14 mouse cellular contexts compared by ENCODE assay signal in genomic region chr10:84416752-84417151, GRCm38 (mm10). TPM values are rescaled to one million over a fixed set of nuclear protein-coding genes. Genes with fewer than 3 reads are reported as not detected.
A peak's percentile ranks its signal among the peaks of the same experiment; 100 is the strongest.
DNase-seq lines count a peak whose midpoint lies in the region; ATAC-seq and TF ChIP-seq lines count a peak whose summit lies in the region.
"Had no signal": no experiment of that assay in that cellular context is flagged by ENCODE, and none has a peak within 500 bp of the region (broad histone marks: within the 10 kb centered on the region; RNA-seq: fewer than 3 reads in every experiment).

No protein-coding gene starts in this region.

- peaks cover 50% of the 10 kb centered on the region for H3K4me1 ChIP-seq in forebrain, embryonic 15.5 days
- H3K4me1 ChIP-seq in forebrain, embryonic 12.5 days = peaks cover 32% of the 10 kb centered on the region
- H3K4me1 ChIP-seq in midbrain, embryonic 14.5 days (ENCODE audit: control insufficient read depth, insufficient read depth, low read length) = 0 out of 2 replicates have a peak, but pooled peaks cover 4% of the 10 kb centered on the region
- H3K4me1 ChIP-seq in midbrain, embryonic 15.5 days = peaks cover 10% of the 10 kb centered on the region
- H3K4me1 ChIP-seq in forebrain, embryonic 16.5 days (replicated peaks; ENCODE audit: control insufficient read depth, insufficient read depth, low read length) = peaks cover 52% of the 10 kb centered on the region
- peaks cover 3% of the 10 kb centered on the region; the same call in 1 of the 2 replicates for H3K4me1 ChIP-seq in stomach, postnatal 0 days (replicated peaks; ENCODE audit: control insufficient read depth, insufficient read depth)
- H3K4me1 ChIP-seq: liver, embryonic 12.5 days had no signal

- no peaks in the 10 kb centered on the region for H3K27me3 ChIP-seq in forebrain, embryonic 15.5 days
- no peaks in the 10 kb centered on the region for H3K27me3 ChIP-seq in forebrain, embryonic 12.5 days
- no peaks in the 10 kb centered on the region for H3K27me3 ChIP-seq in midbrain, embryonic 14.5 days (ENCODE audit: control insufficient read depth, insufficient read depth, low read length)
- H3K27me3 ChIP-seq in midbrain, embryonic 15.5 days (replicated peaks) = no peaks in the 10 kb centered on the region
- H3K27me3 ChIP-seq in forebrain, embryonic 16.5 days (replicated peaks; ENCODE audit: control insufficient read depth, insufficient read depth, low read length) = no peaks in the 10 kb centered on the region
- no peaks in the 10 kb centered on the region for H3K27me3 ChIP-seq in stomach, postnatal 0 days (ENCODE audit: control insufficient read depth, insufficient read depth, low read length)
- H3K27me3 ChIP-seq: CH12.LX; liver, embryonic 12.5 days; stomach, embryonic 15.5 days had no signal

- DNase-seq in midbrain, embryonic 14.5 days = no peak
- no peak for DNase-seq in stomach, postnatal 0 days (ENCODE audit: low spot score)
- DNase-seq in thymus, postnatal 0 days (ENCODE audit: low spot score) = no peak
- DNase-seq: lung, postnatal 4 days; retina, postnatal 1 day had no signal

- no peak overlapping the region for H3K4me2 ChIP-seq in forebrain, embryonic 15.5 days (replicated peaks)
- H3K4me2 ChIP-seq in forebrain, embryonic 12.5 days = no peak overlapping the region
- H3K4me2 ChIP-seq in midbrain, embryonic 14.5 days (ENCODE audit: low read length) = no peak overlapping the region
- H3K4me2 ChIP-seq in midbrain, embryonic 15.5 days = no peak overlapping the region
- H3K4me2 ChIP-seq in forebrain, embryonic 16.5 days (ENCODE audit: low read length) = no peak overlapping the region
- no peak overlapping the region for H3K4me2 ChIP-seq in stomach, postnatal 0 days (replicated peaks; ENCODE audit: low read depth)
- H3K4me2 ChIP-seq: liver, embryonic 12.5 days; stomach, embryonic 15.5 days had no signal

- H3K9me3 ChIP-seq in forebrain, embryonic 15.5 days = no peaks in the 10 kb centered on the region
- no peaks in the 10 kb centered on the region for H3K9me3 ChIP-seq in forebrain, embryonic 12.5 days
- H3K9me3 ChIP-seq in midbrain, embryonic 14.5 days (ENCODE audit: control insufficient read depth, low read length) = no peaks in the 10 kb centered on the region
- H3K9me3 ChIP-seq in midbrain, embryonic 15.5 days = no peaks in the 10 kb centered on the region
- no peaks in the 10 kb centered on the region for H3K9me3 ChIP-seq in forebrain, embryonic 16.5 days (ENCODE audit: control insufficient read depth, low read length)
- H3K9me3 ChIP-seq in stomach, postnatal 0 days (ENCODE audit: control insufficient read depth, low read length) = no peaks in the 10 kb centered on the region
- H3K9me3 ChIP-seq: liver, embryonic 12.5 days; stomach, embryonic 15.5 days had no signal

- H3K9ac ChIP-seq in forebrain, embryonic 15.5 days (replicated peaks) = no peak overlapping the region
- no peak overlapping the region for H3K9ac ChIP-seq in forebrain, embryonic 12.5 days
- no peak overlapping the region for H3K9ac ChIP-seq in midbrain, embryonic 14.5 days (replicated peaks; ENCODE audit: low read length)
- H3K9ac ChIP-seq in midbrain, embryonic 15.5 days = no peak overlapping the region
- H3K9ac ChIP-seq in forebrain, embryonic 16.5 days (replicated peaks; ENCODE audit: low read depth, low read length) = no peak overlapping the region; the same call in 1 of the 2 replicates
- no peak overlapping the region for H3K9ac ChIP-seq in stomach, postnatal 0 days (ENCODE audit: low read length)
- H3K9ac ChIP-seq: liver, embryonic 12.5 days; stomach, embryonic 15.5 days had no signal

- TF ChIP-seq CTCF in stomach, postnatal 0 days (IDR thresholded peaks at IDR 0.05; ENCODE audit: low read depth) = no peak

- H3K36me3 ChIP-seq in forebrain, embryonic 15.5 days = peaks cover 3% of the 10 kb centered on the region; the same call in 1 of the 2 replicates
- 0 out of 2 replicates have a peak, but pooled peaks cover 4% of the 10 kb centered on the region for H3K36me3 ChIP-seq in forebrain, embryonic 12.5 days (replicated peaks)
- H3K36me3 ChIP-seq in midbrain, embryonic 14.5 days (ENCODE audit: control insufficient read depth, insufficient read depth, low read length) = no peaks in the 10 kb centered on the region
- H3K36me3 ChIP-seq in midbrain, embryonic 15.5 days (replicated peaks) = no peaks in the 10 kb centered on the region
- H3K36me3 ChIP-seq in forebrain, embryonic 16.5 days (ENCODE audit: control insufficient read depth, insufficient read depth) = no peaks in the 10 kb centered on the region
- no peaks in the 10 kb centered on the region; the same call in 1 of the 2 replicates for H3K36me3 ChIP-seq in stomach, postnatal 0 days (ENCODE audit: control insufficient read depth, insufficient read depth, low read length)
- H3K36me3 ChIP-seq: liver, embryonic 12.5 days; stomach, embryonic 15.5 days had no signal

- H3K27ac ChIP-seq in forebrain, embryonic 15.5 days (replicated peaks) = peak overlapping the region; percentile 86
- H3K27ac ChIP-seq in forebrain, embryonic 12.5 days = no peak overlapping the region
- H3K27ac ChIP-seq in midbrain, embryonic 14.5 days (replicated peaks; ENCODE audit: low read depth, low read length) = 0 out of 2 replicates have a peak overlapping the region, but pooled peaks have one; percentile 13
- no peak overlapping the region for H3K27ac ChIP-seq in midbrain, embryonic 15.5 days
- peak overlapping the region; percentile 83 for H3K27ac ChIP-seq in forebrain, embryonic 16.5 days (ENCODE audit: low read length)
- H3K27ac ChIP-seq in stomach, postnatal 0 days (replicated peaks) = no peak overlapping the region
- H3K27ac ChIP-seq: liver, embryonic 12.5 days; stomach, embryonic 15.5 days had no signal

- 79% methylated on average over 8 of the region's 8 CpGs for WGBS in forebrain, embryonic 15.5 days
- WGBS in forebrain, embryonic 12.5 days = 93% methylated on average over 8 of the region's 8 CpGs
- 90% methylated on average over 8 of the region's 8 CpGs for WGBS in midbrain, embryonic 14.5 days
- 89% methylated on average over 8 of the region's 8 CpGs for WGBS in midbrain, embryonic 15.5 days
- WGBS in forebrain, embryonic 16.5 days = 71% methylated on average over 8 of the region's 8 CpGs
- 75% methylated on average over 8 of the region's 8 CpGs for WGBS in stomach, postnatal 0 days

- H3K4me3 ChIP-seq in forebrain, embryonic 15.5 days = no peak overlapping the region
- H3K4me3 ChIP-seq in forebrain, embryonic 12.5 days (replicated peaks) = no peak overlapping the region
- no peak overlapping the region for H3K4me3 ChIP-seq in midbrain, embryonic 14.5 days (replicated peaks; ENCODE audit: low read depth, low read length)
- H3K4me3 ChIP-seq in midbrain, embryonic 15.5 days = no peak overlapping the region
- H3K4me3 ChIP-seq in forebrain, embryonic 16.5 days (replicated peaks; ENCODE audit: low read length) = no peak overlapping the region
- H3K4me3 ChIP-seq in stomach, postnatal 0 days (ENCODE audit: low read depth, low read length) = no peak overlapping the region
- H3K4me3 ChIP-seq: liver, embryonic 12.5 days; myocyte; stomach, embryonic 15.5 days had no signal

- no peak for ATAC-seq in forebrain, embryonic 15.5 days (replicated peaks)
- ATAC-seq in forebrain, embryonic 12.5 days (ENCODE audit: low FRiP score) = no peak
- ATAC-seq in midbrain, embryonic 14.5 days (ENCODE audit: low FRiP score, low TSS enrichment) = no peak
- ATAC-seq in midbrain, embryonic 15.5 days (replicated peaks) = no peak
- ATAC-seq in forebrain, embryonic 16.5 days = no peak
- ATAC-seq in CD4-positive, CD25-positive, alpha-beta regulatory T cell, adult 4 months = no peak
- ATAC-seq in stomach, postnatal 0 days (ENCODE audit: low FRiP score, low TSS enrichment) = no peak
- ATAC-seq: liver, embryonic 12.5 days had no signal

- TF ChIP-seq EP300 in stomach, postnatal 0 days (optimal IDR thresholded peaks at IDR 0.05) = no peak

RNA-seq across cellular contexts. Expression of gene Nuak1, which starts 23.6 kb away (rescaled TPM):
- polyA plus RNA-seq in forebrain, embryonic 15.5 days (2015; fragmentation: Nextera tagmentation; extraction: Ambion mirVana) = 11.6 and 12.6 TPM in 2 replicates
- polyA plus RNA-seq in forebrain, embryonic 12.5 days (2016; fragmentation: Nextera tagmentation; extraction: Ambion mirVana) = 4.4 and 5.3 TPM in 2 replicates
- polyA plus RNA-seq in midbrain, embryonic 14.5 days (2014; fragmentation: Nextera tagmentation; extraction: Ambion mirVana) = 5.4 and 9.2 TPM in 2 replicates
- polyA plus RNA-seq in midbrain, embryonic 15.5 days (2015; fragmentation: Nextera tagmentation; extraction: Ambion mirVana) = 5.0 and 6.4 TPM in 2 replicates
- 12.5 and 15.7 TPM in 2 replicates for polyA plus RNA-seq in forebrain, embryonic 16.5 days (2015; fragmentation: Nextera tagmentation; extraction: Ambion mirVana)
- polyA plus RNA-seq in CD4-positive, CD25-positive, alpha-beta regulatory T cell, adult 4 months (2017; shearing (Covaris generic)) = not detected
- 0.35 and 0.40 TPM in 2 replicates for polyA plus RNA-seq in stomach, postnatal 0 days (2015; fragmentation: Nextera tagmentation; extraction: Ambion mirVana)
- polyA plus RNA-seq in thymus, postnatal 0 days (2015; fragmentation: Nextera tagmentation; extraction: Ambion mirVana) = 0.50 and 0.73 TPM in 2 replicates

Comparison
In these comparisons a context has a peak if more than half of its experiments do, and no peak if none do; other contexts are left out.
1. H3K27ac ChIP-seq: peak in forebrain, embryonic 15.5 days (single experiment), midbrain, embryonic 14.5 days (single experiment) and forebrain, embryonic 16.5 days (single experiment); none in forebrain, embryonic 12.5 days (single experiment), midbrain, embryonic 15.5 days (single experiment) and stomach, postnatal 0 days (single experiment).